Mouse (Mus musculus) embryonic fibroblast, embryonic 13.5 days (primary cell): ENCODE data around the gene Srsf3.

Source experiments
- CTCF ChIP-seq: IDR thresholded peaks from 2 replicates; pipeline ENCODE4 v1.5.1; 2011; ENCODE audit warnings: mild to moderate bottlenecking, control low read depth, low read length, moderate library complexity, borderline replicate concordance; ENCODE audit not compliant: insufficient read depth
- POLR2A ChIP-seq: IDR thresholded peaks from 2 replicates; pipeline ENCODE4 v1.6.1; 2011; ENCODE audit warnings: low read depth, mild to moderate bottlenecking, control low read depth, low read length, moderate library complexity

GRCm38 (mm10) chr17:29059581-29059980, 27.2 kb downstream of the Srsf3 start:
- TF ChIP-seq CTCF (no peak), POLR2A (no peak)
